Mouse (Mus musculus): Measurements from ENCODE around the gene Prn.

Prn gene

DNA sequence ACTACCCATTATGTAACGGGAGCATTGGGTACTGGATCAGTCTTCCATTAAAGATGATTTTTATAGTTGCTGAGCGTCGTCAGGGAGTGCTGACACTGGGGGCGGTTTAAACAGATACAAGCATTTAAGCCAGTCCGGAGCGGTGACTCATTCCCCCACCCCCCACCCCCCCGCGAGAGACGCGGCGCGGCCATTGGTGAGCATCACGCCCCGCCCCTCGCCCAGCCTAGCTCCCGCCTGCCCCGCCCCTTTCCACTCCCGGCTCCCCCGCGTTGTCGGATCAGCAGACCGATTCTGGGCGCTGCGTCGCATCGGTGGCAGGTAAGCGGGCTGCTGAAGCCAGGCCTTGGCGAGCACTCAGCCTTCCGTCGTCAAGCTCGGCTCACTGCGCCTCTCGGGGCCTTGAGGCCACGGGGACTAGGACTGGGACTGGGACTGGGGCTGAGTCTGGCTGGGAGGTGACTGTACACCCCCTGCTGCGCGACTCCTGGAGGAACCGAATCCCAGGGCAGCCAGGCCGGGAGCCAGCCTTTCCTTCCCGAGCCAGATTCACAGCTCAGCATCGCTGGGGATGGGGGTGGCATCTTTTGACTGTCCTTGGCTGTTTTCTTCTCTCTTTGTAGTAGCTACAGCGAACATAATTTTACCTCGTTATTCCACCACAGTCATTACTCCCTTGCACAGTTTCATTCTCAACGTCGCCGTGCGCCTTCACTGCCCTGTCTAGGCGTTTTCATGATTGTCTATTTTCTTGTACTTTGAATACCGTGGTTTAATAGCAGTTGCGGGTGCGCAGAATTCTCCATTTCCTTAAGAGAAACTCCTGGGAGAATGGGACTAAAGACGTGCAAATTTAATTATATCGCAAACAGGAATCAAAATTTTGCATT is at the start of gene Prn, which contains the start of gene Prnp:
Gene Prn (plus strand): TSS at position 275 of the 890 bp plus-strand sequence.
Gene Prnp (plus strand): TSS at position 246 of the 890 bp plus-strand sequence.
- DNase-seq (ENCODE audit: low spot score) = peak; percentile 89

DNA sequence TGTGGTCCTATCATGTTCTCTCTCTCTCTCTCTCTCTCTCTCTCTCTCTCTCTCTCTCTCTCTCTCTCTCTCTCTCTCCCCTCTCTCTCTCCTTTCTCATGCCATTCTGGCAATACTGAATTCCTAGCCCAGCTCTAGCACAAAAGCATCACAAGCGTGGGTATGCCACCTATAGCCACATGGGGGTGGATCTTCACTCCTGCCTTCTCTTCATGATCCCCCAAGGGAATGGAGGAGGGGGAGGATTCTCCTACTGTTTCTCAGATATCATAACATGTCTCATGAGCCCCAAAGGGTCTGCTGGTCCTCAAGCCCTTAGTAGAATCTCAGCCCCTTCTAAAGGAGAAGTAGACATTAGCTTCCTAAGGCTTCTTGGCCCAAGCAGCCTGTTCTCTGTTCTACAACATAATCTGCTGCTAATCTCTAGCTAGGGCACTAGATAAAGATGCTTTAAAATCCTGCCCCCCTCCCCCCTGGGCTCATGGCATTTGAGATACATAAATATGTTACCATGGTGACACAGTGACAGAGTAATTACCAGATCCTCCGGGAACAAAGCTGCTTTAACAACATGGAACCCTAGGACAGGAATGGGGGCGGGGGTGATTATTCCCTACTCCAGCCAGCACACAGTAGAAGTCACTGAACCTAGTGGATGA is 47.0 kb upstream of the Prn start:
- DNase-seq (ENCODE audit: low spot score) = no peak

DNA sequence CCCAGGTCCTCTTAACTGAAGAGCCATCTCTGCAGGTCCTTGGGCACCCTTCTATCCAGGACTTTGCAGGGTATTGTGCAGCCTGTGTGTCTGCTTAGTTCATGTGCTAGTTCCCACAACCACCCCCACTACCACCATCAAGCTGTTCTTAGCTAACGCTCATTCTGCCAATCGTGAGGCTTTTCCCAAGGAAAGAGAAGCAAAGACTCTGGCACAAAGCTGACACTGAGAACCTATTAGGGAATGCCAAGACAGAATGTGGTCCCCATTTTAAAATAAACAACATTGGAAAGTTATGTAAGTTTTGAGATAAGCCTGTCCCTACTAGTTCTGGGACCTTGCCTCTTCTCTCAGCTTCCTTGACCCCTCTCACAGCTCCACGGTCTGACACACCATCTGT is 46.3 kb upstream of the Prn start:
- DNase-seq (ENCODE audit: low spot score) = no peak

DNA sequence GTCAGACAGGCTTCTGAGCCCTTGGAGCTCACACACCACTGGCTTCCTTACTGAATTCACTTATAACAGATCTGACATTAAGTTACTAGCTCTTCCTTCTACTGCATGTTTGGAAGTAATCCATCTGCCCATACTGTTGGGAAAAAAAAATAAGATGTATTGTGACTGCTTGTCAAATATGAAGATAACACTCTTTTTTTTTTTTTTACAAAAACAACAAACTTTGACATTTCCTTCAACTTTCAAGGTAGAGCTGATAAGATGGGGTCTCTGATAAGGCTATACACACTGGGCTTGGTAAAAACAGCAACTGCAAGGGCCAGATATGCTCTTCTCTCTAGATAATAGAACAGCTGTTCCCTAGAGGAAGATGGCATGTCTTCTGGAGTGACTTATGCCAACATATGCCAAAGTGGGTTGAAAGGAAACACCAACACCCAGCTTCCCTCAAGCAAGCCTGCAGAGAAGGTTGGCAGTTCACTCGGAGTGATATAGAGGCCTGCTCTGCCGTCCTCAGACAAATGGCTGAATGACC is 45.4 kb upstream of the Prn start:
- no peak for DNase-seq (ENCODE audit: low spot score)

DNA sequence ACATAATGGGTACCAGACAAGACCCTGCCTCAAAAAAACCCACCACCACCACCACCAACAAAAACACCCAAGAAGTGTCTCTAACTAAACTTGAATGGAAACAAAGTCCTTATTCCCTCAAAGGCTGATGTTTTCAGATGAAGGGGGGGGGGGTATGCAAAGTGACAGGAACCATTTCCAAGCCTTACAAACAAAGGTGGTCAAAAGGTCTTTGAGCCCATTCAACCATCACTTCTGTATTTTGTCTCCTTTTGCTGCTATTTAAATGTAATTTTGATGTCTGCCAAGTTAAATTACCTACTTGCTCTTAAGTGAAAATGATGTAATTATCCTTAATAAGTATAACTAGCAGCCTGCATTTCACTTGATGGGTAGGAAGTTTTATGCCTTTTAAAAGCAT is 43.1 kb upstream of the Prn start:
- DNase-seq (ENCODE audit: low spot score) = no peak

DNA sequence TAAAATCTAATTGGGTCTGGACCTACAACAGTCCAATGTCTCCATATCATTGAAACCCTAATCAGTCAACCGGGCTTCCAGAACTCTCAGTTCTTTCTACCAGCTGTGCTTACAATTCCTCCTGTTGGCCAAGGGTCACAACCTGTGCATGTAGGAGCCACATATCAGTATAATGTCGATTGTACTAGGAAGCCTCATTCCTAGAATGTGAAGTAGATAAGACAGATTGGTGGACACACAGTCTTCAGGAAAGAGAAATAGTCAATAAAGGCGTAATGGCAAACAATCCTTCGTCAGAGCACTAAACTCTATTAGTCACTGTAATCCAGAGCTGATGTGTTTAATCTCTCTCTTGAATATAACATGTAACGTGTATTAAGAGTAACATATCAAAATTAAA is 40.8 kb upstream of the Prn start:
- DNase-seq (ENCODE audit: low spot score) = no peak

DNA sequence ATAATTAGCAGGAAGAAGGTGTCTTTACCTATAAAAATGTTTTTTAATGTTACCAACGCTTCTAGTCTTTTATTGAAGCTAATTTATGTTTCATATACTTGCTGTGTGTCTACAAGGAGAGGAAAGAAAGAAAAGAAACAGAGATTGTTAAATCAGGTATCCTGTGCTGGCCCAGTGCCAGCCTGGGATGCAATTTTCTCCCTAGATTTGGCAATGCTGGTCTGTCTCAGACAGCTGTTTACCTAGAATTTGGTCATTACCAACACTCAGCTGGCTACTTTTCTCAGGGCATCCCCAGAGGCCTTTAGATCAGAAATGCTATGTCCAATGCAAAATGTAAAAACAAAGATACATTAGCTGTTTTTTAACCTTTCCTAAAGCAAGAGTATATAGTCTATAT is 36.4 kb upstream of the Prn start:
- no peak for DNase-seq (ENCODE audit: low spot score)

DNA sequence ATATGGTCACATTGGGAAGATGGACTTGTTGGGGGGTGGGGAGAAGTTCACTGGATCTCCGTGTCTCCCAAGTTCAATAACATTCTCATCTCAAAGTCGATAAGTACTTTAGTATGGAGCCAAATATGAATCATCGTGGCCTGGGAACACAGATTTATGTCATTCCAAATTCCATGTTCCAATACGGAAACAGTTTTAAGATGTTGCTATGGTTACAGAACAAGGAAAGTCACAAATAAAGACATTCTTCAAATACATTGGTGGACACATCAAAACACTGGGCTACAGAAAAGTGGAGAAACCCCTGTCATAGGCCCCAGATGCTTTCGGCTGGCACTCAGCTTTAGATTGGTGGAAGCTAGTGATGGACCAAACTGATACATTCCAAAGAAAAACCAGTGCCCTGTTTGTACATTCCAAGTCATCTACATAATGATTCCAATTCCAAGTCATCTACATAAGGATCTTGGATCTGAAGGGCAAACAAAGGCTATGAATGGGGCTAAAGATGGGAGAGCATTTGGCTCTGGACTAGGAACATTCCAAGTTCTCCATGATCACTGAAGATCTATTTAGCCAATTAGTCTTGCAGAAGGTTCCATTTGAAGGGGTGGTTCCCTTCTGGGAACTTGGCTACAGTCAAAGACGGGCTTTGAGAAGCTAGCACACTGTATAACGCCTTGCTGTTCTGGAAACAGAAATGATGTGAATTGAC is 33.0 kb upstream of the Prn start:
- DNase-seq (ENCODE audit: low spot score) = no peak

DNA sequence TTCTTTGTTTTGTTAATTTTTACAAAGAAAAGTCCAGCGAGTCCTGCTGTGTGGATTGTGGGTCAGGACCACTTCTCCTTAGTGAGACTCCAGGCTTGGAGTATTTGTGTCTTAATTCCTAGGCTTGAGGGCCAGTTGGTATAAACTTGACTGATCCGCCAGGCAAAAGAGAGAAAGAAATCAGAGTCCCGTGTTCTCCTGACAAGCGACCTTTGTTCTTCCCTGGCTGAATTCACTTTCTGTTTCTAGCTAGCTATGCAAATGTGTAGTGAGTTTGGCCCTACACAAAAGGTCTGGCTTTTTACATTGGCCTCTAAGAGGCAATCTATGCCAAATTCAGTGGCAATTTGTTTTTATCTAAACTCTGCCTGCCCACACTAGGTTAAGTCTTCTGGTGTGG is 28.0 kb upstream of the Prn start:
- no peak for DNase-seq (ENCODE audit: low spot score)

DNA sequence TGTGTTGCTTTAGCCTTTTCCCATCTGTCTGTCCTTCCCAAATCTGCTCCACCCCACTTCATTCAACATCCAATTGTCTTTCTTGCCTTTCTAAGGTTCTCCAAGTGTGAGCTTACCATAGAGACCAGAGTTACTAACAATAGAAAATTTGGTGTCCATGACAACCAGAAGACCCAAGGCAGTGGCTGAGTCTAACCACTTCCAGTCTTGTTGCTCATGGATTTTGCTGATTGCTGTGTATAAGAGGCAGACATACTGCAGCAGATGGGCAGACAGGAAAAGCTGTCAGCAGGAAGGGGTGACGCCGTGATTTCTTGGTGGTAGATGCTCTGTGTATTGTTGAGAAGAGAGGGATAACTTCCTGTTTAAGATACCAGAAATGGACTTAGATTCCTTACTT is 26.6 kb upstream of the Prn start:
- peak; percentile 17 for DNase-seq (ENCODE audit: low spot score)

DNA sequence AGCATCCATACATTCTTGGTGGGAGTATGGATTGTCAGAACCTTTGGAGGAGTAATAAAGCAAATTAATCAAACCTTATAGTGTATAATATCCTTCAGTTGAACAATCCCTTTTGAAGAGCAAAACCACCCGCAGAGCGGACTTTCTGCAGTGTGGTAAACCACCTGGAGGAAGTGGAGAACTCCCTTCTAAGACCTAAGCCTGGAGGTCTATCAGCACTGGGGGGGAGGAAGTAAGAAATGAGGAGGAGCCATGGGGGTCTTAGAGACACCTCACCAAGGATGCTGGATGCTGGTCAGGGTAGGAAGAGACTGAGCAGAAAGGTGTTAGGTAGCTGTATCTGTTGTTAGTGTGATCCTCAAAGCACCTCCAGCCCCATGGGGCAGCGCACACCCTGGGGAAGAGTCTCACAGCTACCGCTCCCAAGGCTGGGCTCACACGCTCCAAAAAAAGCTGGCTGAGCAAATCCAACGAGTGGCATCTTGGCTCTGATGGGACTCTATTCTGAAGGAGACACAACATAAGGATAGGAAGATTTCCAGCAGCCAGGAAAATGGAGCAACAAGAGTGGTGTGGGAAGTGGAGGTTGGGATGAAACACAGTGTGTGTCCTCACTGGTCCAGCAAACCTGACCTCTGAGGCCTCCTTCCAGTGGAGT is 23.1 kb upstream of the Prn start:
- DNase-seq (ENCODE audit: low spot score) = no peak

DNA sequence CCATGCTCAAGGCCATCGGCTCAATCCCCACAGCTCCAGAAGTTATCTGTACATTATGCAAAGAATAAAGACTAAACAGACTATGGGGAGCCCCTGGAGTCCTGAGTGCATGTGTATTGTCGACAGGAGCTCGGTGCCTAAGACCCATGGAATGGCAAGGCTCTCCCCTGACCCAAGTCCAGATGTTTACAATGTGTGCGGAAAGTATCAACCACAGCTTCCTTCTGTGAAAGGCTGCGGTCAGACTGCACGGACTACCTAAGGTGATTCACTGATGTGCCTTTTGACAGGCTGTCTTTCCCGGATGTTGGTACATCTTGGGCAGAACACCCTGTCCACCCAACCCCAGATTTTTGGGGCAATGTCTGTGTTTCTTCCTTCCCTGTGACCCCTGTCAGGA is 21.5 kb upstream of the Prn start:
- DNase-seq (ENCODE audit: low spot score) = no peak

DNA sequence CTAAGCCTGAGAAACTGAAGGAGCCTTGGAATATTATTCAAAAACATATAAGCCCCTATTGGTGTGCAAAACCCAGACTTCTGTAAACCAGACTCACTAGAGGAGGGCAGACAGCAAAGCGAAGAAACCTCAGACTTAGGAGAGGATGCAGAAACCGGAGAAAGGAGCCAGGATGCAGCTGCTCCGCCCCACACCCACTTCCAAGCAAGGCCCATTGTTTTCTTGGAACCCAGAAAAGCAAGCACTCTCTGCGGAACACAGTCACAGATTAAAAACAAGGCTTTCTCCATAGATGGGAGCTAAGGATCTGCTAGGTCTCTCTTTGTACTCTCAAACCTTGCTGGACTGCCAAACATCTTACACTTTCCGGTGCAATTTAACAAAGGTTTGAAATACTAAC is 17.2 kb upstream of the Prn start:
- DNase-seq (ENCODE audit: low spot score) = no peak

DNA sequence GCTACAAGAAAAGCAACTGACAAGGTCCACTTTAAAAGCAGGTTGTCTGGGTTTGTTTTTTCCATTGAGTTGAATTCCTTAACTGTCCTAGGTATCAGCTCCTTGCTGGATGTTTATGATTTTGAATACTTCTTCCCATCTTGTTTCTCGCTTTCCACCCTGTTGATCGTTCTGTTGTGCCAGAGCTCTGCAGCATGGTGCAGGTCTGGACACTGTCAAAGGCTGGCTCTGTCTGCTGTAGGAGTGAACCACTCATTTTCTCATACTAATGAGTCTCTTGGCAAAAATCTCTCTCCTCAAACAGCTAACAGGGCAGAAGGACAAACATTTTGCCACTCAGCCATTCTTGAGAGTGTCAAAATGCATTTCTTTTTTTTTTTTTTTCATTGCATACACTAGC is 14.7 kb upstream of the Prn start:
- DNase-seq (ENCODE audit: low spot score) = no peak

DNA sequence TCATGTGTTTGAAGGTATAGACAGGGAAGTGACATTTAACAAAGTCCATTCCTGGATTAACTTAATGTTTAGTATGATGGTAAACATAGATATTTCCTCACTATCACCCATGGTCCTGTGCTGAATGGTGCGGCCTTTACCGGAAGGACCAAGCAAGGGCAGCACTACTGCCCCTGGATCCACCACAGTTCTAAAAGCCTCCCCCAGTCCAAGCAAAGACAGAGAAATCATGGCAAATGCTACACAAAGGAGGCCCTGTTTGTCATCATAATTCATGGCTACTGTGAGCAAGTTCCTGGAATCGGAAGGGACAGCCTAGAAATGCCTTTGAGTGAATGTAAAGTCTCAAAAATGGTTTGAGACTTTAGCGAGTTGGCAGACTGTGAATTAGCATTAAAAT is 13.7 kb upstream of the Prn start:
- no peak for DNase-seq (ENCODE audit: low spot score)

DNA sequence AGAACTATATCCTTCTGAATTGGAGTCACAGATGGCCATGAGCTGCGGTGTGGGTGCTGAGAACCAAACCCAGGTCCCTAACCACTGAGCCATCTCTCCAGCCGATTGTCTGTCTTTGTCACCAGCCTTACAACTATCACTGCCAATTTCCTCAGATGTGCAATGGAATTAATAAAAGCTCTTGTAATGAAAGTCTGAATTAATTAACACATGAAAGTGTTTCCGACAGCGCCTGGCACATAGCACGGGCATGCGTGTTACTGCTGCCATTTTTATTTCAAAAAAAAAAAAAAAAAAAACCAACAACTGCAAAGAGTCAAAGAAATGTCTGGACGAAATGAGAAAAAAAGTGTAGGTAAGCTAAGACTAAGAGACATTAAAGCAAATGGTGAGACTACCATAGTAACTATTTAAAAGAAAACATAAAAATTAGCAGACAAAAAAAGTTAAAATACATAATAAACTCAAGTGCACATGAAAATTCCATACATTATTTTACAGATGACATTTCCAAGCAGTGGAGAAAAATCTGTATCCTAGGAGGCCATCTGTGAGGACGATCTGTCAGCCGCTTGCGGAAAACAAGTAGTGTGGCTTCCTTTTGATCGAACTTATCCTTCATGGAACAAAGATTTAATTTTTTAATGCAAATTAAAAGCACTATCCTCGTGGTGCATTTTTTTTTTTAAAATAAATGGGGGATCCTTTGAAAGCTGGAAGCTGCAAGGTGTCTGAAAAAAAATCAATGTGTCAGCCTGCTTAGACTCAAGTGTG is 12.2 kb upstream of the Prn start:
- no peak for DNase-seq (ENCODE audit: low spot score)

DNA sequence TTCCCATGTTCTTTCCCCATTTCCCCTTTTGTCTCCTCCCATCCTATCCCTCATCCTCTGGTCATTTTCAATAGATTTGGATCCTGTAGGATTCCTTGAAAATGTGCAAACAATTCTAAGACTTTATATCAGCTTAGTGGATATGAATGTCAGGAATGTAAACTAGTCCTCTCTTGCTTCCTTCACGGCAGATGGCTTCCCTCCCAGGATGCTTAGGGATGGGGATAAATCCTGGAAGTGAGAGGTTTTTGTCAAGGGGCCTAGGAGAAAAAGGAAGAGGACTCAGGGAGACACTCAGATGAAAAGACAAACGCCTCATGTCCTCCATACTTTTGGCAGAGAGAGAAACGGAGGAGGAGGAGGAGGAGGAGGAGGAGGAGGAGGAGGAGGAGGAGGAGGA is 7.3 kb upstream of the Prn start:
- no peak for DNase-seq (ENCODE audit: low spot score)

DNA sequence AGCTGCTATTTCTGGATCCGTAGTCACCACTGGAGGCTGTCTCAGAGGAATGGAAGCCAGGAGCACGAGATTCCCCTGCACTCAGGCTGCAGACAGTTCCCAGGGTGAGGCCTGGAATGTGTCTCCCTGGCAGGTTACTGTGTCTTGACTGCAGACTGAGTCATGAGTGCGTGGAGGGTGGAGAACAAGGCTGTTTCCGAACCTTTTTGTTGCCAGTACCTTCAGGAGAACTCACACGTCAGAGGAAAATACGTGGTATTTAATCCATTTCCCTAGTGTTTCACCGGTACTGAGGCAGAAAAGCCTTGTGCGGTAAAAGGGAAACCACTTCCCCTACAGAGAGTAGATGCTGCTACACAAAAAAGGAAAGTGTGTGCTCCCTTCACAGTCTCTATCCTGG is 6.9 kb upstream of the Prn start:
- peak; percentile 26 for DNase-seq (ENCODE audit: low spot score)

DNA sequence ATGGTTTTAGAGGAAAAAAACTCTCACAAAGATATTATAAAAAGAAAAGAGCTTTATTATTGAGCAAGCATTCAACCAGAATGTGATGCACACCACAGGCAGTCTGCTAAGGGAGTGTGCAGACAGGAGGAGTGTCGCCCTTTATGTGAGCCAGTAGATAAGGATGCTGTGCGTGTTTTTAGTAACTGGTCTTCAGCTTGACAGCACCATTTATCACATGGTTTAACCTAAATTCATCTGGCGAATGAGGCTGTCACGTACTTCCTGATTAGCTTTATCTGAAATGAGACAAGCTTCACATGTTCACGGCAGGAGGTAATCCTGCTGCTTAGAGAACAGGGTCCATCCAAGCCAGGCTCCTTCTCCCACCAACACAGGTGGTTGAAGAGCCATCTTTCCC is 4.7 kb upstream of the Prn start:
- DNase-seq (ENCODE audit: low spot score) = no peak

DNA sequence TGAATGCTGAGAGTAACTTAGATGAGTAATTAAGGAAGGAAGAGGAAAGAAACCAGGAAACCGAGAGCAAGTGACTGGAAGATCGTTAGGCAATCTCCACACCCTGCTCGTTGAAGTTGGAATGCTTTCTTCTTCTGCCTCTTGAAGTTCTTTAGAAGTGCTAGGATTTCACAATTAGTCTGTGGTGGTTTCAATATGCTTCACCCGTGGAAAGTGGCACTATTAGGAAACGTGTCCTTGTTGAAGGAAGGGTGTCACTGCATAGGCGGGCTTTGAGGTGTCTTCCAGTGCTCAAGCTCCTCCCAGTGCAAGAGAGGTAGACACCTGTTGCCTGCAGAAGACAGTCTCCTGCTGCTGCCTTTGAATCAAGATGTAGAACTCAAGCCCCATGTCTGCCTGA is 4.0 kb upstream of the Prn start:
- DNase-seq (ENCODE audit: low spot score) = no peak

DNA sequence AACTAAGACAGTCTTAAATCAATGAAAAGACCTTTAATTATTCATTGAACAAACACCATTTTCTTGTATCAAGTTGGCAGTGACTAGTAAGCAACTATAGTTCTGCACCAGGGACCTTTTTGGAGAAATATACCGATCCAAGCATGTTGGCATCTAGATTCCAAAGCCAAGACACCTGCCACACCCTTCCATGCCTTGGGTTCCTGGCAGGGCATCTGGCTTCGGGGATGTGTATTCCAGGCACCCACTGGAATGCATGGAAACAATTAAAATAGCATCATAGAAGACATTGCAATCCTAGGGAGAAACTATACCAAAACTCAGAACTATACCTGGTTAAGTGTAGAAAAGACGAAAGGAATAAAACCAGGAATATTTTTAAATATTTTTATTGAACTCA is 3.5 kb upstream of the Prn start:
- DNase-seq (ENCODE audit: low spot score) = no peak
